Mouse (Mus musculus) c-Kit-positive CD71-positive TER-119-positive erythroid progenitor cells, embryonic 14.5 days (primary cell): Measurements from ENCODE around the gene Ccp110.

Experiments used
- DNase-seq: peaks from one replicate; pipeline ENCODE4 v3.0.0-alpha.2; 2013; ENCODE audit warnings: low spot score

The Ccp110 gene

GRCm38 (mm10) chr7:118769655-118770054 lies 57.3 kb downstream of the Ccp110 start:
- DNase-seq, result no peak

DNA sequence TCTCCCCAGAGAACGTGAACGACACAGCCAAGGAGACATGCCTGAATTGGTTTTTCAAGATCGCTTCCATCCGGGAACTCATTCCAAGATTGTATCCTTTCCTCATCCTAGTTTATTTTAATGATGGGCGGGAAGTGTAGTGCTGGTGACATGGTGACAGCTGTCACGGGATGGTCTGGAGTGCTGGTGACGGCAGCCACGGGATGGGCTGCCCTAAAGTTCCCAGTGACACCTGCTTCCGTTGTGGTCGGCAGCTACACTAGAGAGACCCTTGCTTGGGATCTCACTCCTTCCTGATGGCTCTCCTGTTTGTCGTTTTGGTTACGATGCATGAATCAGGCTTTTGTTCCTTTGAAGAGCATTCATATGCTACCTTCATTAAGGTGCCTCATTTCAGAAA lies 60.7 kb downstream of the Ccp110 start:
- no peak for DNase-seq

GRCm38 (mm10) chr7:118775991-118776390 lies 63.6 kb downstream of the Ccp110 start:
- DNase-seq, result no peak

DNA sequence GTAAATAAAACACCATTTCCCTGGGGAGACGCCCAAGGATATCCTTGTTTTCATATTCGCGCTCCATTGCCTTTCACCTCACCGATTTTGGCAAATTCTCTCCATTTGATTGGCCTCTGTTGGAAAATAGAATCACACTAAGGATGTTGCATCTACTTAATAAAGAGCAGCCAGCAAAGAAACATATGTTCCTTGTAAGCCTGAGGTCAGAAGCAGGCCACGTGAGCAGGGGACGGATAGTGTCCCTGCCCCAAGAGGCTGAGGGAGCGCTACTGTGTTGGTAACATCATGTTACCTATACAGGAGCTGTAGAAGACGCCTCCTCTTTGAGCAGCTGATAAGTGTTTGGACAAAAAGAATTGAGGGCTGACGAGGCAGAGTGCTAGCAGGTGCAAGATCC lies 64.1 kb downstream of the Ccp110 start:
- DNase-seq, result no peak

- no peak for DNase-seq
These were observed 65.4 kb downstream of the Ccp110 start for GRCm38 (mm10) chr7:118777598-118778394.

GRCm38 (mm10) chr7:118778561-118778960 lies 66.2 kb downstream of the Ccp110 start:
- no peak for DNase-seq

DNA sequence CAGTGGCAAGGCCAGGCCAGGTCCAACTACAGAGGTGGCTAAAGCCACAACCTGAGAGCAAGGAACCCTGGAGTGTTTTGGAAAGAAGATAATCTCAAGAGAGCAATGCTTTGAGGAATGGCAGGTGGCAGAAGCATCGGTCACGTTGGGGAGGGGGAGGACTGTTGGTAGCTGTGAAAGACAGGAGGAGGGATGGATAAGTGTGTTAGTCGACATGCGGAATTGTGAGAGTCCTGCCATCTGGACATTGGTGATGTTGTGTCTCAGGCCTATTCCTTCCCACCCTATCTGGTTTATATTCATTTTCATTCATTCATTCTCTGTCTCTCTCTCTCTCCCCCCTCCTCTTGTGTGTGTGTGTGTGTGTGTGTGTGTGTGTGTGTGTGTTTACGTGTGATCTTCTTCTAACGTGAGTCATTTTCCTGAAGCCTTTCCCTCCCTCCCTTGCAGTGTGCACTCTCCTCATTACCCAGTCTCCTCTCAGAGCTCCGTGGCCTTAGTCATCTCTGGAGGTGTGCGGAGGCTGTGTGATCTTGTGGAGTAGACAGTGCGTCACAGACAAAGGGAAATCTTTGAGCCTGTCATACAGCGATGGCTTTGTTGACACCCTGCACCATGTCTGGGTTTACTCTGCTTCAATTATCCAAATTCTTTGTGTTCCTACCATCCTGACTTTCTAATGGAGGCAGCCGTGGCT lies 71.1 kb downstream of the Ccp110 start:
- DNase-seq, result no peak

- DNase-seq, result no peak
These were observed 73.7 kb downstream of the Ccp110 start for GRCm38 (mm10) chr7:118786091-118786490.
